Mouse (Mus musculus) lung, postnatal 14 days (tissue): ENCODE measurements around the gene Sirt7.
"Not testable (repeated sequence)": the region's sequence is repeated elsewhere in the genome, so short reads cannot be mapped to it uniquely, and the experiment has no call there.

ENCODE experiments used
- DNase-seq: peaks from one replicate; pipeline ENCODE4 v3.0.0; 2021

Sirt7 gene

DNA sequence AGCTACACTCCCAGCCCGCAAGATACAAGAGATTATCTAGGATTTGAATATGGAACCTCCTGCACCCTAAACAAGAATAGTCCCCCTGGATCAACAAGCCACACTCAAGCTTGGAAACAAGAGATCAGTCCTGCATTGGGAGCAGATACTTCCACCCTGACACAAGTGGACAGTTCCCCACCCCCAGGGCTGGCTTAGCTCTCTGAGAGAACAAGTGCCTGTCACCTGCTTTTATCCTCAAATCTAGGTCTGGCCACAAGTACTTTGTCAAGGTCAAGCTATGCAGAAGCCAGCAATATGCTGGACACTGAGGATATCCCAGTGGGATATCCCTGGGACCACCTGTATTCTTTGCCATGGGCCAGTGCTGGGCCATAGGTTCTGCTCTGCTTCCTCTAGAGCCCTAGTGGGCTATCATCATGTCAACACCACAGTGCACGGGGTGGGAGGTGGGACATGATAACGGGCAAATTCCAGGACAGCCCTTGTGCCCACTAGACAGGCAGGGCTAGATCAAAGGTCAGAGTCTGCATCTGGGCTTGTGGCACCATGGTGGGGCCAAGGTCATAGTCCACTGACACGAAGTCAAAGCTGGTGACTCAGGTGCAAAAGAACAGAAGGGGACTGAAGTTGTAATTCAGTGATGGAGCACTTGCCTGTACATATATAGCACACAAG, 8.3 kb downstream of the Sirt7 start:
- DNase-seq, result no peak

GRCm38 (mm10) chr11:120615606-120616203, 9.3 kb downstream of the Sirt7 start:
- no peak for DNase-seq

GRCm38 (mm10) chr11:120615167-120615566, 9.9 kb downstream of the Sirt7 start:
- no peak for DNase-seq

DNA sequence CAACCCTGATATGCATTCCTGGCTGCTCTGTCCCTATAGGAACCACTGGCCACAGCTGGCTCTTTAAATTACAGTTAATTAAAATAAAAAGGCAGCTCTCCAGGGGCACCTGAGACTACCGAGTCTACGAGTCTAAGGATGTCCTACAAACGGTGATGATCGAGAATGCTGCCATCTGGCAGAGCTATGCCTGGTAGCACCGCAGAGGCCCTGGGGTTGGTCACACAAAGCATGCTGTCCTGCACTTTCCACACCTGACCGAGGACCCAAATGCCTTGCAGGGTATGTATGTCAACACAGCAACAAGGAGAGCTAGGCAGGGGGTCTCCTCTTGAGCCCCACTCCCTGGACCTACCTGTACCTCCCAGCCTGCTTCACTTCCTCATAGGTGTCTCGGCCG, 11.1 kb downstream of the Sirt7 start:
- DNase-seq, result no peak

- DNase-seq, result no peak
These were observed 11.5 kb downstream of the Sirt7 start for GRCm38 (mm10) chr11:120613481-120613972.

DNA sequence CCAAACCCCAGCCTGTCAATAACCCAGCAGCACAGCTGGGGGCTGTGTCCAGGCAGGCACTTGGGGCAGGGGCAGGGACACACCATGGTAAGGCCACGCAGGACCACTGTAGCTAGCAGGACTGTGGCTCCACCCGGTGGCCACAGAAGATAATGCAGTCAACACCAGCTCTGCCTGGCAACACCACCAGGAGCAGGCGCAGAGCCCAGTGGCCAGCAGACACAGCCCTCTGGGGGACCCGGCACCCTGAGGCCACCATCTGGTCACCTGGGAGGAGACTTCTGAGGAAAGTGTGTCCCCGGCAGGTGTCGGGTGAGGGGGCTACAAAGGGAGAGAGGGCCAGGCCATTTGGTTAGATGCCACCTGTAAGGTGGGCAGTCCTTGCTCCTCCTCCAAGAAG, 12.3 kb downstream of the Sirt7 start:
- peak; percentile 78 for DNase-seq

GRCm38 (mm10) chr11:120610477-120611046, 14.5 kb downstream of the Sirt7 start:
- DNase-seq, result no peak

DNA sequence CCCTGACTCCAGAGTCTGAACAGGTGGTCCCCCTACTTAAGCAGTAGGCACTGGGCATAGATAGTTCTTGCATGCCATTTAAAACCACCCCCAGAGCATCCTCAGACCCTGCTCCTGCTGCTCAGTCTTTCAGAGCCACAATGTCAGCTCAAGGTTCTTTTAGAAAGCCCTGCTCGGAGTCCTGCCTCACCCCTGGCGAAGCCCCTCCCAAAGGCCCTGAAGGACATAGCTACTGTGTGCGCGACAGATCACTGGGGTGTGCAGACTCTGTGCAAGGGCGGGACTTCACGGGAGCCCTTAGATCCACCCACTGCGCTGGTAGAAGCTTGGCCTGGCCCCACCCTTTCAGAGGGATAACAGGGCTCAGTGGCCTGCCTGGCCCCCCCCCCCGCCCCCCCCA, 15.8 kb downstream of the Sirt7 start:
- no peak for DNase-seq

GRCm38 (mm10) chr11:120608241-120609034, 16.6 kb downstream of the Sirt7 start, which contains the start of gene Npb:
Gene Npb, plus strand, starts transcription at chr11:120608477.
- DNase-seq, result no peak

GRCm38 (mm10) chr11:120606764-120607163, 18.3 kb downstream of the Sirt7 start:
- no peak for DNase-seq

DNA sequence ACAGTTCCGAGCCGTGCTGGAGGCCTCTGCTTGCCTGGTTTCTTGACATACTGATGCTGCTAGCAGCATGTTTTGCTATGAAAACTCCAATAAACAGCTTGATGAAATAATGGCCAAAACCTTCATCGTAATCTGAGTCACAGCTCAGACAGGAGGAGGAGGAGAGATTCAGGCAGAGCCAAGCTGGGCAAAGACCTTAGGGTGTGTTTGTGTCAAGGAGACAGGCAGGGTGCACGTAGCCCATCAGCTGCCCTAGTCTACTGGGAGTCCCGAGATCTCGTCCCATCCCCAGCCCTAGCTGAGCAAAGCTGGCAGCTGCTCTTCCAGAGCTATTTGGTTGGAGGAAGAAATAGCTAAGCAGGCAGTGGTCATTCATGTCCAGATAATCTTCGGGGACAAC, 19.4 kb downstream of the Sirt7 start:
- no peak for DNase-seq

DNA sequence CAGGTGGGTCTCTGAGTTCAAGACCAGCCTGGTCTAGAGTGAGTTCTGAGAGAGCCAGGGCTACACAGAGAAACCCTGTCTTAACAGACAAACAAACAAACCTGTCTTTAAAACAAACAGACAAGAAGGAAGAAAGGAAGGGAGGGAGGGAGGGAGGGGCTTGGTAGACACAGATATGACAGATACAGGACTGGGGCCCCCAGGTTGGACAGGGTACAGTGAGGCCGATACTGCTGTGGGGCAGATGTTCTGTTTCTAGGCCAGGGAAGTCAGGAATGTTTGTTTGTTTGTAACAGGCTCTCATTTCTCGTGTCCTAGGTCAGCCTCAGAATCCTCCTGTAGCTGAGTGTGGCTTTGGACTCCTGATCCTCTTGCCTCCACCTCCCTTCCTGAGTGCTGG, 21.5 kb downstream of the Sirt7 start:
- DNase-seq, result no peak

DNA sequence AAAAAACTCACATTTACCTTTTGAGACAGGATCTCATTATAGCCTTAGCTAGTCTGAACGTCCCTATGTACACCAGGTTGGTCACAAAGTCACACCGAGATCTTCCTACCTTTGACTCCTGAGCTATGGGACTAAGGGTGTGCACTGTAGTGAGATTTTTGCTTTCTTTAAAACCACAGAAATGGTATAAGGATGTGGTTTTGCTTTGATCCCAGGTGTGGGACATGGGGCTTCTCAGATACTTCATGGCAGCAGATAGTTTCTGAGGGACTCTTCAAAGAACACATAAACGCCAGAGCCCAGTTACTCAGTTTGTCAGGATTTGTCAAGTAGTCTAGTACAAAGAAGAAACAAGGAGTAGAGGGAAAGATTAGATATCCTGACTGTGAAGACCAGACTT, 24.3 kb downstream of the Sirt7 start:
- DNase-seq, result no peak

- DNase-seq, result no peak
These were observed 26.0 kb downstream of the Sirt7 start for GRCm38 (mm10) chr11:120598990-120599549.

GRCm38 (mm10) chr11:120598283-120598989, 26.6 kb downstream of the Sirt7 start, which contains the start of the genes Alyref and Anapc11:
Gene Alyref, minus strand, starts transcription at chr11:120598365.
Gene Anapc11, plus strand, starts transcription at chr11:120598421.
- DNase-seq, result peak; percentile 94

GRCm38 (mm10) chr11:120597240-120598235, 27.5 kb downstream of the Sirt7 start:
- no peak for DNase-seq

DNA sequence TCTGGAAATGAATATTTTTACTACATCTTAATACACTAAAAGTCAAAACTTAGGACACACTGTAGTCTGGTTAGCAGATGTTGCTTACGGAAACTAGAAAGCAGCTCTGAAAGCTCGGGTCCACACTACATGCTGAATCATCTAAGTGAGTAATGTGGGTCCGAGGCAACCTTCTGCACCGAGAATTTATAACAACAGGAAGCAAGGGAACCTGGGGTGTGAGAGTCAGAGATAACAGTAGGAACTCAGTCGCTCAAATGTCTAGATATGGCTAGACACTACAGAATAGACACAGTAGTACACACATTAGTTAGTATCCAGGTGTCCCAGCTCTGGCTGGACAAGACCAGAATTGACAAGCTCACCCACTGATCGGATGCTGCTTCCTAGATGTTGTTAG, 36.5 kb downstream of the Sirt7 start:
- DNase-seq, result no peak

GRCm38 (mm10) chr11:120583937-120584336, 41.1 kb downstream of the Sirt7 start:
- DNase-seq, result no peak

DNA sequence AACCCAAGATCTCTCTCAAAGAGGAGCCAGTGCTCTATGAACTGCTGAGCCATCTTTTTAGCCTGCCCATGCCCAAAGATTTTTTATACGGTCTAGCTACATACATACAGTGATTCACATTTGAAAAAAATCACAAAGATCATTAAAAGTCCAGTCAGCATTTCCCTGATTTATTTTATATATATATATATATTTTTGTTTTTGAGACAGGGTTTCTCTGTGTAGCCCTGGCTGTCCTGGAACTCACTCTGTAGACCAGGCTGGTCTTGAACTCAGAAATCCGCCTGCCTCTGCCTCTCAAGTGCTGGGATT, 42.1 kb downstream of the Sirt7 start:
- not testable (repeated sequence) for DNase-seq

DNA sequence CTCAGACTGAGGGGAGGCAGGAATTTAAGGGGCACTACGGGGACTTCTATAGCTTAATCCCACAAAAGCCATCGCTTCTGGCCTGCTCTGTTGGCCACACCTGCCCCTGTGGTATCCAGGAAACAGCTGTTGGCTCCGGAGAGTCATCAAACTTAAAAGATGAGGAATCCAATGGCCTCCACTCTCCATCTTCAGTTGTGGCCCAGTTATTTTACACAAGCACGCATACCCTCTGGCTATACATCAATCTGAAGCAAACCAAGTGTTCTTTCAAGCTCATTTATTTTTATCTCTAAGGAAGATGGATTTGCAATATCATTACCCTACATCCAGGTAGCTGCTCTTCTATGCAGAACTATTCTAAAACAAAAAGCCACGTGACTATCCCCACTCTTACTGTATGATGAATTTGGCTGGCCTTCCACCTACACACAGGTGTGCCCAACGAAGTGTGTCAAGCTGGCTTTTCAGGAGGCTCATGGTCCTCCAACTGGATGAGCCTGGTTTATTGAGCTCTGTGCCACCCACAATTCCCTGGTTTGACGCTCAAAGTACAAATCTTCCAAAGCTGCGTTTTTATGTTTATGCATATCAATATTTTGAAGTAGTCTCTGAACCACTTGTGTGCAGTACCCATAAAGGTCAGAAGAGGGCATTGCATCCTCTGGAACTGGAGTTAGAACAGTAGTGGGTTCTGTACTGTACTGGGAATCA, 42.6 kb downstream of the Sirt7 start:
- DNase-seq, result peak; percentile 58
